Mouse (Mus musculus) gastrocnemius, adult 2 months (tissue): ENCODE data around the gene Npcd. TPM values are rescaled to one million over a fixed set of nuclear protein-coding genes. Genes with fewer than 3 reads are reported as not detected.
A peak's percentile ranks its signal among the peaks of the same experiment; 100 is the strongest.

Experiments
- DNase-seq: peaks from one replicate; pipeline ENCODE4 v3.0.0; 2022
- H3K27ac ChIP-seq: fragments of 200-600 bp; 2 replicates; pipeline ENCODE4 v1.8.1; 2022; ENCODE audit warnings: mild to moderate bottlenecking
- H3K4me3 ChIP-seq: fragments of 200-600 bp; 2 replicates; pipeline ENCODE4 v1.8.1; 2022; ENCODE audit warnings: mild to moderate bottlenecking, moderate library complexity
- CTCF ChIP-seq: fragments of 200-600 bp; IDR thresholded peaks from 2 replicates; pipeline ENCODE4 v1.8.1; 2022; ENCODE audit warnings: antibody characterized with exemption, mild to moderate bottlenecking, moderate library complexity
- intact Hi-C: fragments of 180-260 bp; cut with DNase I; formaldehyde crosslinking; loops from one replicate; pipeline ENCODE4 v1.15.1; 2025
- total RNA-seq, 2 experiments: library from RNA; stranded (reverse); gene quantifications; 2 replicates each; pipeline ENCODE4 v1.2.3; 2021

Npcd gene
- total RNA-seq, 2 experiments from 2014 or later = 0.22 to 0.38 TPM

DNA sequence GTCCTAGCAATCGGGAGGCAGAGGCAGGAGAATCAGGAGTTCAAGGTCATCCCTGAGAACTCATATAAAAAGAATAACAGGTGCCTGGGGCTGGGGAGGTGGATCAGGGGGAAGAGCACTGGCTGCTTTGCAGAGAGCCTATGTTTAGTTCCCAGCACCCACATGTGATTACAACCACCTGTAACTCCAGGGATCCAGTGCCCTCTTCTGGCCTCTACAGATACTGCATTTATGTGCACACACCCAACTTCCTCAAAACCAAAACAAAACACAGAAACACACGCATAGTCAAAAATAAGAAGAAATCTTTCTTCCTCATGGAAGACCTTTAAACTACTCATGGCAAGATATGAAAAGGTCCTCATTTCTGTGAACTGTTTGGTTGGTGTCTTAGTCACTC is 16.1 kb upstream of the Npcd start:
- no peak for TF ChIP-seq CTCF
- intact Hi-C loops = no loop called here

DNA sequence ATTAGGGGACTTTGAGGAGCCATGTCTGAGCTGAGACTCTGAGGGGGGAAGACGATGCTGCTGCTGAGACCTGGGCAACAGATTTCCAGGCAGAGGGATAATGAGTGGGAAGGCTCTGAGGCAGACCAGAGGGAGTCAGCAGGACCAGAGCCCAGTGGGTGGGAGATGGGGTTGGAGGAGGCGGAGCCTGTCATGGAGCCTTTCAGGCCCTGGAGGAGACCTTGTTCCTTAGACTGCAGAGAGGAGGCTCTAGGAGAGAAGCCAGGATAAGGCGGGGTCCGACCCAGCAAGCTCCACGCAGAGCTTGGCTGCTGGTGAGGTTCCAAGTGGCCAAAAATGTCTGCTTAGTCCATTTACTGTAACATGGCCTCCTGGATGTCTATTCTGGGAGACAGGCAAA is 13.1 kb upstream of the Npcd start:
- DNase-seq = peak; percentile 70
- TF ChIP-seq CTCF = no peak
- intact Hi-C loops = no loop called here
- Histone ChIP-seq H3K27ac (peak overlapping the region; percentile 46), H3K4me3 (no peak overlapping the region)

More for the DNA sequence above, 16.1 kb upstream of the Npcd start:
- Histone ChIP-seq H3K4me3 (no peak overlapping the region), H3K27ac (no peak overlapping the region)
- no peak for DNase-seq

GRCm38 (mm10) chr15:79845986-79846385 is 11.9 kb upstream of the Npcd start:
- intact Hi-C loops = no loop called here
- TF ChIP-seq CTCF = no peak
- no peak for DNase-seq
- H3K27ac ChIP-seq = 0 out of 2 replicates have a peak overlapping the region, but pooled peaks have one; percentile 20
- no peak overlapping the region for H3K4me3 ChIP-seq

DNA sequence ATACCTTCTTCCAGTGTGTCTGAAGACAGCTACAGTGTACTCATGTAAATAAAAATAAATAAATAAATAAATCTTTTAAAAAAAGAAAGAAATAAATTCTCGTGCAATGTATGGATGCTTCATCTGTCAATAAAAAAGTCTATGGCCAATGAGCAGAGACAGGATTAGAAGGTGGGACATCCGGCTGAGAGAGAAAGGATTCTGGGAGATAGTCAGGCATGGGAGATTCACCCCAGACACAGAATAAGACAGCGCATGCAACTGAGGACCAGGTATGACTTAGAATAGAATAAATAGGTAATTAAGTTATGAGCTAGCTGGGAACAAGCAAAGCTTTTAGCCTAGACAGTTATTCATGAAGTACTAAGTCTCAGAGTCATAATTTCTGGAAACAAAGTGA is 8.9 kb upstream of the Npcd start:
- Histone ChIP-seq H3K27ac (no peak overlapping the region), H3K4me3 (no peak overlapping the region)
- intact Hi-C loops = no loop called here
- DNase-seq = no peak
- TF ChIP-seq CTCF = no peak

- DNase-seq = no peak
- H3K4me3 ChIP-seq = no peak overlapping the region
- intact Hi-C loops = no loop called here
- no peak for TF ChIP-seq CTCF
- no peak overlapping the region for H3K27ac ChIP-seq
These were observed 6.2 kb upstream of the Npcd start for GRCm38 (mm10) chr15:79840281-79840680.

GRCm38 (mm10) chr15:79834881-79835260 is 834 bp upstream of the Npcd start:
- H3K4me3 ChIP-seq = no peak overlapping the region; the same call in 1 of the 2 replicates
- DNase-seq = no peak
- peak overlapping the region; percentile 92 for H3K27ac ChIP-seq
- TF ChIP-seq CTCF = no peak
- intact Hi-C loops = loop anchor here (5.0 kb wide), 2 partner anchors 92 to 247 kb away; no protein-coding TSS in a partner anchor

DNA sequence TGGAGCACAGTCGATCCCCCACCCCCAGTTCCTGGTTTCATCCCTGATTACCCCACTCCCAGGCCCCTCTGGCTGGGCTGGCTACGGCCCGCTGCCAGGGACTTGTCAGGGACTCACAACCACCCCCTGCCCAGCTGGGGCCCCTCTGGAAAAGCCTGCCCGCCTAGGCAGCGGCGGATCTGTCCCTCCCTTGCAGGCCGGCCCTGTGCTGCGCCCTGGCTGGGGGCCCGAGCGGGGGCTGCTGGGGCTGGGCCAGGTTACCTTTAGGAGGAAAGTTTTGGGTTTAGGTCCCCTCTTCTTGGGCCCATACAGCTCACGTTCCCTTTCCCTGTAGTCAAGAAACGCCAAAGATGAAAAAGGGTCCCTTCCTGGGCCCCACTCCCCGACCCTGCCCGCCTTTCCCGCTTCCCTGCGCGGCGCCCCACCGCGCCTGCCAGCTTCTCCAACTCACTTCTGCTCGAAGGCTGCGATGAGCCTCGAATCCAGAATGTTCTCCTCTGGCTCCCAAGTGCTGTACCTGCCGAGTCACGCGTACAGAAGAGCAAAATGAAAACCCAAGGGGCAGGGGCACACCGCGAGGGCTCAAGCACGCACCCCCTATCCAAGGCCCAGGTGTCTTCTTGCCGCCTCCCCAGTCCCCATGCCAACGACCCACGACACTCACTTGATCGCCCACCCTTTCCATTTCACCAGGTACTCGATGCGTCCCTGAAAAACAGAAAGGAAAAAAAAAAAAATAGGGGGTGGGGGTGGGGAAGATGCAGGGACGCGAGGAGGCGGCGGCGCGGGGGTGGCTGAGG is 586 bp downstream of the Npcd start:
- Histone ChIP-seq H3K4me3 (peak overlapping the region; percentile 94), H3K27ac (peak overlapping the region; percentile 92)
- DNase-seq = peak; percentile 49
- no peak for TF ChIP-seq CTCF
- intact Hi-C loops = loop anchor here (5.0 kb wide), 2 partner anchors 94 to 249 kb away; no protein-coding TSS in a partner anchor

- intact Hi-C loops = loop anchor here (5.0 kb wide), 2 partner anchors 95 to 250 kb away; no protein-coding TSS in a partner anchor
- peak overlapping the region; percentile 92 for H3K27ac ChIP-seq
- TF ChIP-seq CTCF = peak; percentile 95
These were observed 1.8 kb downstream of the Npcd start for GRCm38 (mm10) chr15:79832064-79832900.

GRCm38 (mm10) chr15:79830388-79830787 is 3.6 kb downstream of the Npcd start:
- DNase-seq = peak; percentile 78
- H3K4me3 ChIP-seq = no peak overlapping the region
- peak; percentile 95 for TF ChIP-seq CTCF
- H3K27ac ChIP-seq = no peak overlapping the region
- intact Hi-C loops = loop anchor here (2.0 to 5.0 kb wide), 3 partner anchors 52 to 252 kb away; no protein-coding TSS in a partner anchor

More at GRCm38 (mm10) chr15:79832064-79832900, 1.8 kb downstream of the Npcd start:
- DNase-seq = peak; percentile 75
- peak overlapping the region; percentile 94 for H3K4me3 ChIP-seq

GRCm38 (mm10) chr15:79829431-79829830 is 4.6 kb downstream of the Npcd start:
- no peak for TF ChIP-seq CTCF
- Histone ChIP-seq H3K4me3 (no peak overlapping the region), H3K27ac (no peak overlapping the region)
- DNase-seq = no peak
- intact Hi-C loops = loop anchor here (10.0 kb wide), 1 partner anchor 75 kb away; no protein-coding TSS in a partner anchor

DNA sequence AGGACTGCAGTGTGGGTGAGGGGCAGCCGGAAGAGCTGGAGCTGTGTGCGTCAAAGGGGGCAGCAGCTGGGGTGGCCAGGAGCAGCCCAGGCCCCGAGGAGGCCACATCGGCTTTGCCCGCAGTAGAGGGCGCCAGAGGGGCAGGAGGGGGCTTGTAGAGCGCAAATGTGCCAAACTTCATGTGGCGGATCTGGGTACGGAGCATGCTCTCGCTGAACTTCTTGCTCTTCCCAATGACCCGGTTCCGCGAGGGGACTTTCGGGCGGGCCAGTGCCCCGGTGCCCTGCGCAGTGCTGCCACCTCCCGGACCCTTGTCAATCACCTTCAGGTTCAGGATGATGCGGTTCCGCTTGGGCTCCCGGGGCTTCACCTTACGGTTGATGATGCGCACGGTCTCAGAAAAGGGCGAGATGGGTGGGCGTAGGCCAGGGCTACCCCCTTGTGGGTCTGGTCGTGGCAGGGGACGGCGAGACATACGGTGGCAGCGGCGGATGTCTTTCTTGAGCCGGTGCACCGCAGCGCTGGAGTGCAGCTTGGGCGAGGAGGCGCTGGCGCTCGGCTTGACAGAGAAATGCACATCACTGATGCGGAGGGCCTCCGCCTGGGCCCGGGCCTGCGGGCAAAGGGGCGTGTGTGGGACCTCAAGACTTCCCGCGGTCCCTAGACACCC is 5.5 kb downstream of the Npcd start:
- H3K27ac ChIP-seq = no peak overlapping the region
- H3K4me3 ChIP-seq = peak overlapping the region; percentile 36
- no peak for DNase-seq
- intact Hi-C loops = loop anchor here (10.0 kb wide), 1 partner anchor 74 kb away; no protein-coding TSS in a partner anchor
- TF ChIP-seq CTCF = peak; percentile 55

GRCm38 (mm10) chr15:79827778-79828210 is 6.2 kb downstream of the Npcd start:
- H3K4me3 ChIP-seq = no peak overlapping the region
- intact Hi-C loops = loop anchor here (10.0 kb wide), 1 partner anchor 73 kb away; no protein-coding TSS in a partner anchor
- H3K27ac ChIP-seq = no peak overlapping the region
- DNase-seq = no peak
- TF ChIP-seq CTCF = no peak
